Mouse (Mus musculus) embryonic fibroblast, embryonic 13.5 days (primary cell): ENCODE results near the gene Agbl4.

Source experiments
- CTCF ChIP-seq: IDR thresholded peaks from 2 replicates; pipeline ENCODE4 v1.5.1; 2011; ENCODE audit warnings: mild to moderate bottlenecking, control low read depth, low read length, moderate library complexity, borderline replicate concordance; ENCODE audit not compliant: insufficient read depth
- POLR2A ChIP-seq: IDR thresholded peaks from 2 replicates; pipeline ENCODE4 v1.6.1; 2011; ENCODE audit warnings: low read depth, mild to moderate bottlenecking, control low read depth, low read length, moderate library complexity

DNA sequence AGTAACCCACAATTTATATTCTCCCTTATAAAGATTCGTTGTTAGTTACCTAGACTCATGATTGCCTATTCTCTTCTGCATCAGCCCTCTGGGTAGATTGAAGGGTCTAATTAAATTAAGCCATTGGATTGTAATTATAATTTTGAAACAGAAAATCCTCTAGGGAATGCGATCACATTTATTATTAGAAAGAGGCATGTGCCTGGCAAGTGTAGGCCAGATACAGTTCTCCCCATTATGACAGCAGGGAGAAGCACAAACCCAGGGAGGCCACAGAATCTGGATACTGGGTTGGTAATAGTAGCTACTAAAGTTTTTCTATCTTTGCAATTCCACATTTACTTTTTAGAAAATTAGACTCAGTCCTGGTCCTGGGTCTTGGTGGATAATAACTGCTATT lies 887.2 kb downstream of the Agbl4 start:
- TF ChIP-seq CTCF (no peak), POLR2A (no peak)
